Mouse (Mus musculus): Measurements from ENCODE around the gene Foxo1. TPM values are rescaled to one million over a fixed set of nuclear protein-coding genes. Genes with fewer than 3 reads are reported as not detected.

Foxo1 gene
- polyA plus RNA-seq, 1 experiment from 2014 or later: 6.5 TPM

DNA sequence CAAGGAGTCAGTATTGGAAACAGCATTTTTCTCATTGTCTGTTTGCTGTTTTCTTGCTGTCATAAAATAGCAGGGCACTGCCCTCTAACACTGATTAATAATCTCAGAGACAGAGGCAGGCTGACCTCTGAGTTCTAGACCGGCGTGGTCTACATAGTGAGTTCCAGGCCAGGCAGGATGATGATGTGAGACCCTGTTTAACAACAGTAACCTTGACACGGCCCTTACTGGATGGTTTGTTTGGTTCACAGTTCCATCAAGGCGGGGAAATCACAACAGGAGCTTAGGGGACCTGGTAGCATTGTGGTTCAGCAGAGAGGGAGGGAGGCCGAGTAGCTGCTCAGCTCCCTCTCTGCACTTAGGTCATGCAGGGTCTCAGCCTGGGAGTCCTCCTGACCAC lies 25.8 kb downstream of the Foxo1 start:
- WGBS: 63% methylated on average over 5 of the region's 5 CpGs
- Histone ChIP-seq H3K9ac (no peak overlapping the region), H3K36me3 (no peaks in the 10 kb centered on the region), H3K27ac (no peak overlapping the region), H3K4me2 (no peak overlapping the region), H3K27me3 (replicated peaks) (no peaks in the 10 kb centered on the region), H3K4me3 (replicated peaks) (no peak overlapping the region), H3K4me1 (peaks cover 13% of the 10 kb centered on the region), H3K9me3 (no peaks in the 10 kb centered on the region)
- no peak for ATAC-seq (ENCODE audit: insufficient read depth, low FRiP score, low read depth)

DNA sequence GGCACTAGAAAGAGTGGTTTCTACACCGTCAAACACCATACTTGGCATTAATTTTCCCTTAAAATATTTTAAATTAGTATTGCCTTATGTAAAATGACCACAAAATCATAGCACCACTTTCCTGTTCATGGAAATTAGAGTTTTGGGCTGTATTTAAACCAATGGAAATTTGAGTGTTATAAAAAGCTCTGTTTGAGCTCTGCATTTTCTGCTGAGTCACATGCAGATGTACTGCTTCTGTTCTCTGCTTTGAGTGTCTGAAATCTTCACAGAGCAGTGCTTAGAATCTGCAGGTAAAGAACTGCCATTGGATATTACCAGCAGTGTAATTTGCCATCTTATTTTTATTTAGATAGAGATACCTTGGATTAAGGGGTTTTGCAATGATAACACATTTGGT lies 27.6 kb downstream of the Foxo1 start:
- no peak overlapping the region for H3K9ac ChIP-seq
- no peak overlapping the region for H3K4me3 ChIP-seq (replicated peaks)
- WGBS: 82% methylated on average over 1 of the region's 1 CpGs
- H3K4me2 ChIP-seq: no peak overlapping the region
- H3K27me3 ChIP-seq (replicated peaks): no peaks in the 10 kb centered on the region
- H3K36me3 ChIP-seq: no peaks in the 10 kb centered on the region
- H3K4me1 ChIP-seq: peaks cover 20% of the 10 kb centered on the region
- no peak overlapping the region for H3K27ac ChIP-seq
- ATAC-seq (ENCODE audit: insufficient read depth, low FRiP score, low read depth): no peak
- no peaks in the 10 kb centered on the region for H3K9me3 ChIP-seq

DNA sequence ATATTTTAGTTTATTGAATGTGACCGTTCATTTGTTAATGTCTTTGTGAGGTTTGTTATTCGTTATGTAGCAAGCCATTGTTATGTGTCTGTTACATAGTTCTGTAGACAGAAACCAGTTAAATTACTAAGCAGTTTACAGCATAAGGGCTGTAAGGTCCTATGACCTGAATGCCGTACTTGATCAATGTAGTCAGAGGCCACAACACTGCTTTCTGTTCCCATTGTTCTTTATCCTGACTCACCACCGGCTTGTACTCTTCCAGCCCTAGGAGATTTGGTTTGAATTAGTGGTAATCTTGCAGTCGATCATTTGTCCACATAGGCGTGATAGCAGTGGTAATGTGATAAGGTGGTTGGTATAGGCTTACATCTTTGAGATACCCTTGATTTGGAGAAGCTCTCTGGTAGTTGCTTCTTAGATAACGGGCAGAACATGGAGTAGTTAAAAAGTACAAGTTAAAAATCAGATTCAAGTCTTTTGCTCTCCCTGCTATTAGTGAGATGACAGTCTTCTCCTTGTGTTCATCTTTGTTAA lies 28.2 kb downstream of the Foxo1 start:
- H3K4me2 ChIP-seq: no peak overlapping the region
- H3K4me3 ChIP-seq (replicated peaks): no peak overlapping the region
- H3K9ac ChIP-seq: no peak overlapping the region
- ATAC-seq (ENCODE audit: insufficient read depth, low FRiP score, low read depth): no peak
- H3K27me3 ChIP-seq (replicated peaks): no peaks in the 10 kb centered on the region
- H3K36me3 ChIP-seq: no peaks in the 10 kb centered on the region
- no peaks in the 10 kb centered on the region for H3K9me3 ChIP-seq
- WGBS: 65% methylated on average over 7 of the region's 7 CpGs
- H3K27ac ChIP-seq: no peak overlapping the region
- H3K4me1 ChIP-seq: peaks cover 20% of the 10 kb centered on the region

DNA sequence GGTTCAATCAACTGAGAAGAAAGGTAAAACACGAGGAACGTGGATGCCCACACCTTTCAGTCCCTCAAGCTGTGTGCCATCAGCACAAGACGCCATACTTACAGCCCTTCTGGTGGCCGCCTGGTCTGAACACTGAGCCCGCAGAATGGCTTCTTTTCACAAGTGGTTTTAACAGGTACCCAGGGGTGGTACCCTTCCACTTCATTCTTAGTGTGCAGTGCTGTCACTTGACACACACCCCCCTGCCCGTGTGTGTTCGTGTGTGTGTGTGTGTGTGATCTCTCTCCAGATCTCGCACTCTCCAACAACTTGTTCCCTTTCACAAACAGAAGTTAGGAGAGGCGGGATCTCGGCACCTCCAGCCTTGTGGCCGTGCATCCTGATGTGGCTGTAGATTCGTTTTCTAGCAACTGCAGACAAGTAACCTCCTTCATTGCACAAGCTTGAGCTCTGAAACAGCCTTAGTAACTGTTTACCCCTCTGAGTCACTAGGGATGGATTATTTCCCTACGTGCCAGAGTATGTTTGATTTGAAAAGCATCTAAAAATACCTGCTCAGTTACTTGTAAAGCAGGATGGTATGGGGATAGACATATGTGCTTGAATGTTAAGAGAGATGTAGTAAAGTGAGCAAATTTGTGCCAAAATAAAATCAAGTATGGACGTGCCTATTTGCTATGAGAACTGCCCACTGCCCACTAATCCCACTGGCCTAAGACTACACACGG lies 29.3 kb downstream of the Foxo1 start:
- H3K27ac ChIP-seq: 0 out of 2 replicates have a peak overlapping the region, but pooled peaks have one; percentile 28
- H3K9me3 ChIP-seq: no peaks in the 10 kb centered on the region
- H3K36me3 ChIP-seq: no peaks in the 10 kb centered on the region
- no peak for ATAC-seq (ENCODE audit: insufficient read depth, low FRiP score, low read depth)
- no peak overlapping the region for H3K9ac ChIP-seq
- H3K4me2 ChIP-seq: no peak overlapping the region
- H3K27me3 ChIP-seq (replicated peaks): no peaks in the 10 kb centered on the region
- H3K4me3 ChIP-seq (replicated peaks): no peak overlapping the region
- WGBS: 61% methylated on average over 15 of the region's 15 CpGs
- peaks cover 20% of the 10 kb centered on the region for H3K4me1 ChIP-seq

DNA sequence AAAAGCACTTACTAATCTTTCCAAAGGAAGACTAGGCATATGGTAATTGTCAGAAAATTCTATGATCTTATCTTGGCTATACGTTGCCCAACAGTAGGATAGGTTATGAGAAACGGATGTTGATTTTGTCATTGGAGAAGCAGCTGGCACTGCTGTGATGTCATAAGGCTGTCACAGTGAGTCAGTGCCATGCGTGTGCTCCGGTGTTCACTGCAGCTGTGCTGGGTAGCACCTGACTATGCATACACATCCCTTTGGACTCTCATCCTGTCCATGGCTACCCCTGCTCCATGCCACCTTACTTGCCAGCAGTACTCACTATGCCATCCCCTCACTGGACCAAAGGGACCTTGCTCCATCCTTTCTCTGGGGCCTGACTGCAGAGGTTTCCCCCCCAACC lies 30.5 kb downstream of the Foxo1 start:
- Histone ChIP-seq H3K36me3 (no peaks in the 10 kb centered on the region), H3K9me3 (no peaks in the 10 kb centered on the region), H3K4me1 (peaks cover 12% of the 10 kb centered on the region; the same call in 1 of the 2 replicates), H3K9ac (no peak overlapping the region), H3K4me2 (no peak overlapping the region), H3K27ac (no peak overlapping the region), H3K27me3 (replicated peaks) (no peaks in the 10 kb centered on the region), H3K4me3 (replicated peaks) (no peak overlapping the region)
- no peak for ATAC-seq (ENCODE audit: insufficient read depth, low FRiP score, low read depth)
- 78% methylated on average over 4 of the region's 4 CpGs for WGBS

DNA sequence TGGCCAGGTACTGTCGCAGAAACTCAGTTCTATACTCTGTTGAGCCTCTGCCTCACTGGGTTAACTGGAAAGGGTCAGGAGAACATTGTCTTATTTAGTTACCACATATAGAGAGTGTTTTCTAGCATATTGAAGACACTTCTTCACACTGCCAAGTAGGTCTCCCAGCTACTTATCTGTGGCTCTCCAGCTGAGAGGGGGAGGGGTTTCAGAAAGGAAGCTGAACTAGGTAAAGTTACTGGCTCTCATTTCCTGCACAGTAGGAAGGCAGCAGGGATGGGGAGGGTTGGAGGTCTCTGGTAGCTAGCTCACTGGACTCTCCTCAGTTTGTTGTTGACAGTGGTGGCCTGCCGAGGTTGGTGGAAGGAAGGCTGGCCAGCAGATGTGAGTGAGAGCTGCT lies 31.2 kb downstream of the Foxo1 start:
- no peaks in the 10 kb centered on the region for H3K27me3 ChIP-seq (replicated peaks)
- WGBS: 46% methylated on average over 2 of the region's 2 CpGs
- no peaks in the 10 kb centered on the region for H3K9me3 ChIP-seq
- no peak overlapping the region for H3K4me2 ChIP-seq
- no peak overlapping the region for H3K27ac ChIP-seq
- ATAC-seq (ENCODE audit: insufficient read depth, low FRiP score, low read depth): no peak
- no peak overlapping the region for H3K4me3 ChIP-seq (replicated peaks)
- no peaks in the 10 kb centered on the region for H3K36me3 ChIP-seq
- H3K9ac ChIP-seq: no peak overlapping the region
- peaks cover 12% of the 10 kb centered on the region; the same call in 1 of the 2 replicates for H3K4me1 ChIP-seq

DNA sequence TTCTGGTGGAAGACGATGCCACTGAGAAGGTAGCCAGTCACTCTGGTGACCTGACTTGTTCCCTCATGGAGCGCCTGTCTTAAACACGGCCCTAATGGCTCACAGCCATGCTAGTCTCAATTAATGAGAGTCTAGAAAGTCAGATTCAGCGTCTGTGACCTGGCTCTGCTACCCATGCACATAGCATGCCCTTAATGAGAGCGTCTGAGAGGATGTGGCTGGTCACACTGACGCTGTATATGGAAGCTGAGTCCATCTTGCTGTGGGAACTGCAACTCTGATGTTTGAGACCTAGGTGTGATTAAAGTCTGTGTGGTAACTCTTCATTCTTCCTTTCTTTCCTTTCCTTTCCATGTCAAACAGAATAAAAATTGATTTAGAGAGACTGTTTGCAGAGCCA lies 32.4 kb downstream of the Foxo1 start:
- 69% methylated on average over 6 of the region's 6 CpGs for WGBS
- no peak overlapping the region for H3K4me3 ChIP-seq (replicated peaks)
- no peak overlapping the region for H3K9ac ChIP-seq
- H3K27ac ChIP-seq: no peak overlapping the region
- no peaks in the 10 kb centered on the region for H3K36me3 ChIP-seq
- no peak overlapping the region for H3K4me2 ChIP-seq
- H3K9me3 ChIP-seq: no peaks in the 10 kb centered on the region
- H3K27me3 ChIP-seq (replicated peaks): no peaks in the 10 kb centered on the region
- peaks cover 12% of the 10 kb centered on the region; the same call in 1 of the 2 replicates for H3K4me1 ChIP-seq
- ATAC-seq (ENCODE audit: insufficient read depth, low FRiP score, low read depth): no peak

DNA sequence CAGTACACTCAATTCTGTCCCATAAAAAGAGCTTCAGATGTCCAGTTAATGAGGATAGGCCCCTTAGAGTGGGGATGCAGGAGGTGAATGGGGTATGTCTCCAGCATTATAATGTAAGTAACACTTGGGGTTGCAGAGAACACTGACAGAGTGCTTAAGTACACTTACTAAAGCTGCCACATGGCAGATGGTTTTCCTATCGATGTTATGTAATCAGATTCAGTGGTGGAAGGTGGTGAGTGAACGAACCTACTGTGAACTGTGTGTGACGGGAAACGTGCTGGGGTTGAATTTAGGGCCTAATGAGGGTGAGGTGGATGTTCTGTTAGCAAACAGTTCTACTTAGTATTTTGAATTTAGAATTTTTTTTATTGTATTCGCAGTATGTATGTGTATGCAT lies 35.2 kb downstream of the Foxo1 start:
- 69% methylated on average over 5 of the region's 5 CpGs for WGBS
- Histone ChIP-seq H3K4me2 (no peak overlapping the region), H3K9me3 (no peaks in the 10 kb centered on the region), H3K9ac (no peak overlapping the region), H3K4me3 (replicated peaks) (no peak overlapping the region), H3K4me1 (peaks cover 8% of the 10 kb centered on the region; the same call in 1 of the 2 replicates), H3K27ac (peak overlapping the region; percentile 16; the same call in 1 of the 2 replicates), H3K36me3 (no peaks in the 10 kb centered on the region), H3K27me3 (replicated peaks) (no peaks in the 10 kb centered on the region)
- no peak for ATAC-seq (ENCODE audit: insufficient read depth, low FRiP score, low read depth)

DNA sequence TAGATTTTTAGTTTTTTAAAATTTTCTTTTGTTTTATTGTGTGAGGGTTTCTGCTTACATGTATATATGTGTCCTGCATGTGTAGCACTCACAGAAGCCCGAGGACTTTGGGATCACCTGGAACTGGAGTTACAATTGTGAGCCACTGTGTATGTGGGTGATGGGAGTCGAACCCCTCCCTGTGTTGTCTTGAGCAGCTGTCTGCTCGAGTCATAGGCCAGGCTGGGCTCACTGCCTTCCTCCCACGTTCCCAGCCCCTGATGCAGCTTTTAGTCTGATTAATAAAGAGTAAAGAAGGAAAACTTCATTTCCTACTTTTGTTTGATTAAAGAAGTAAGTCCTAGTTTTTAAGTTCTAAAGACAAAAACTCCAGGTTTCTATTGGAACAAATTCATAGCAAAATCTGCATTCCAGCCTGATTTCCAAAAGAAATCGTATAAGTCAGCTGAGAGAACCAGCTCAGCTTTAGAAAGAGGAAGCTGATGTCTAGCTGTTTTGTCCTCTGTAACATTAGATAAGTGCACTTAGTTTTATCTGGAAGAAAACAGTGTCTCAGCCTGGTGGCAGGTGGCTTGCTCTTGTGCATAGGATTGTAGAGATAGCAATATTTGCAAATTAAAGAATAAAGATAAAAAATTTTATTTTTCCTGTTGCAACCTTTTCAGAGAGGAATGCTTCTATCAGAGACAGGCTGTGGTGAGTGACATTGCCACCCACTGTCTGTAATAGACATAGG lies 40.6 kb downstream of the Foxo1 start:
- H3K27ac ChIP-seq: no peak overlapping the region
- ATAC-seq (ENCODE audit: insufficient read depth, low FRiP score, low read depth): no peak
- H3K4me2 ChIP-seq: no peak overlapping the region
- H3K27me3 ChIP-seq (replicated peaks): no peaks in the 10 kb centered on the region
- no peaks in the 10 kb centered on the region for H3K4me1 ChIP-seq
- no peak overlapping the region for H3K9ac ChIP-seq
- 45% methylated on average over 5 of the region's 5 CpGs for WGBS
- H3K9me3 ChIP-seq: no peaks in the 10 kb centered on the region
- no peaks in the 10 kb centered on the region for H3K36me3 ChIP-seq
- H3K4me3 ChIP-seq (replicated peaks): no peak overlapping the region

DNA sequence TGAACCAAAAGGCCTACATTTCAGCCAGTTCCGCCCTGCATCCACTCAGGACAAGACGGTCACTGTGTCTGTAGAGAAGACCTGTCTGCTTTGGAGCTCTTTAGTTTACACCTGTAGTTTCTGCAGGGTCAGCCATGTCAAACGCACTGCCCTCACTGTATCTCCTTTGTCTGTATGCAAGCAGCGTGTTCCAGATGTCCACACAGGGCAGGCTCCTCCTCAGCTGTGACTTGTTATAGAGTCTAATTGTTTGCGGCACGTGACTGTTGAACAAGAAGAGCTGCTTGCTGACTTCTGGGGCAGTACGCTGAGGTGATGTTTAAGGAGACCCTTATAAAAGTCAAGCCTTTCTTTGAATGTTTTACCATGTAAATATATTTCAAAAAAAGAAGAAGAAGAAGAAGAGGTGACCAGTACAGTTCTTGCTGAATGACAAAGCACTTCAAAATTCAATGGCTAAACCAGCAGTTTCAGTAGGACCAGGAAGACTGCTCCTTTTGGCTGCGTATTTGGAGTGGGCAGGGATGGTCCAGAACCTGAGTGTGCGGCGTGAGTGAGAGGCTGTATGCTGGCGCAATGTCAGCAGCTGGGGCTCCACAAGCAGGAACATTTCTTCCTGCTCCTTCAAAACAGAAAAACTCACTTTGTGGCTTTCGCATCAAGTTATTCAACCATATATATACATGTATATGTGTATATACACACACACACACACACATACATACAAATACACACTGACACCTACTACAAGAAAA lies 52.6 kb downstream of the Foxo1 start:
- H3K9me3 ChIP-seq: no peaks in the 10 kb centered on the region
- no peak for ATAC-seq (ENCODE audit: insufficient read depth, low FRiP score, low read depth)
- WGBS: 85% methylated on average over 12 of the region's 12 CpGs

DNA sequence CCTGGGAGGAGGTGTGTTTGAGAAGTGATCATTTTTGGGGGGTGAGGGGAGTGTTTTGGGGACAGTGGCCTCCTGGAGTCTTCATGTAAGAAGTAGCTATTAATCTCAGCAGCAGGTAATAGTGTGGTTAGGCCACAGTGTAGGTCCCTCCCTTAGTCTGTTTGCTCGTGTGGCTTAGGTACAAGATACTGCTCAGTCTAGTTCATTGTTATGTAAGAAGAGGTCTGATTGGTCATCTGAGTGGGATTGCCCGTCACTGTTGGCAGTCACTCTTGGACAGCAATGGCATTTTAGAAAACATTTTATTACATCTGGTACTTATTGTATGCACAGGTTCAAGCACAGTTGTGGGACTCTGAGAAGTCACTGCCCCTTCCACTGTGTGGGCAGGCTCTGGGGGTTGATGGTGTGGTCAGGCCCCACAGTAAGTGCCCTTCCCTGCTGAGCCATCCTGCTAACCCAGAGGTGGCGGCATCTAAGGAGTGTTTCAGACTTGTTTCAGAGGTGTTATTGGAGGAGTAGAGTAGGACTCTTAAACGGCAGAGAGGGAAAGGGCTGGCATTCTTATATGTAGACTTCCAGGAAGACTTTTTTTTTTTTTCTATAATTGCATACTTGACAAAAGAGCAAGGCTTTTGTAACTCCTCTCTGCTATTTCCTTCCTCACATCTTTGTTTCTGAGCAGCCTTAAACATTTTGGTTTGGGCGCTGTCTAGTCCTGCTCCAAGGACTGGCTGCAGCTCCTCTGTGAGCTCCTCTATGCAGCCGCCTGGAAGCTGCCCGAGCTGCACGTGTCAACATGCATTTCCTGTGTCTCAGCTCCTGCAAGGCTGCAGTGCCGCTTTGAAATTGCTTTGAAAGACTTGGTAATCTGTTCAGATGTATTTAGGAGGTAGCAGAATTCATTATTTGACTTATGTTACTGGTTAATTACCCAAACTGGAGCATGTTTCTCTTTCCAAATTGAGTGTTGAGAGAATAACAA lies 54.6 kb downstream of the Foxo1 start:
- ATAC-seq (ENCODE audit: insufficient read depth, low FRiP score, low read depth): peak; percentile 53; the same call in 1 of the 2 replicates
- WGBS: 29% methylated on average over 9 of the region's 9 CpGs
- no peak overlapping the region for H3K4me2 ChIP-seq

More for the DNA sequence above, 52.6 kb downstream of the Foxo1 start:
- H3K4me3 ChIP-seq (replicated peaks): no peak overlapping the region
- H3K9ac ChIP-seq: no peak overlapping the region
- H3K36me3 ChIP-seq: no peaks in the 10 kb centered on the region
- H3K4me1 ChIP-seq: peaks cover 7% of the 10 kb centered on the region; the same call in 1 of the 2 replicates
- H3K27ac ChIP-seq: no peak overlapping the region
- no peaks in the 10 kb centered on the region for H3K27me3 ChIP-seq (replicated peaks)
- no peak overlapping the region for H3K4me2 ChIP-seq

More for the DNA sequence above, 54.6 kb downstream of the Foxo1 start:
- no peaks in the 10 kb centered on the region for H3K9me3 ChIP-seq
- H3K9ac ChIP-seq: no peak overlapping the region
- peaks cover 9% of the 10 kb centered on the region; the same call in 1 of the 2 replicates for H3K4me1 ChIP-seq
- no peak overlapping the region for H3K4me3 ChIP-seq (replicated peaks)
- no peaks in the 10 kb centered on the region for H3K36me3 ChIP-seq
- H3K27me3 ChIP-seq (replicated peaks): no peaks in the 10 kb centered on the region
- peak overlapping the region; percentile 11; the same call in 1 of the 2 replicates for H3K27ac ChIP-seq

All from stomach, embryonic 15.5 days (tissue).